Mouse (Mus musculus): ENCODE measurements around the gene Zfp36l1.
A peak's percentile ranks its signal among the peaks of the same experiment; 100 is the strongest.

Gene Zfp36l1

DNA sequence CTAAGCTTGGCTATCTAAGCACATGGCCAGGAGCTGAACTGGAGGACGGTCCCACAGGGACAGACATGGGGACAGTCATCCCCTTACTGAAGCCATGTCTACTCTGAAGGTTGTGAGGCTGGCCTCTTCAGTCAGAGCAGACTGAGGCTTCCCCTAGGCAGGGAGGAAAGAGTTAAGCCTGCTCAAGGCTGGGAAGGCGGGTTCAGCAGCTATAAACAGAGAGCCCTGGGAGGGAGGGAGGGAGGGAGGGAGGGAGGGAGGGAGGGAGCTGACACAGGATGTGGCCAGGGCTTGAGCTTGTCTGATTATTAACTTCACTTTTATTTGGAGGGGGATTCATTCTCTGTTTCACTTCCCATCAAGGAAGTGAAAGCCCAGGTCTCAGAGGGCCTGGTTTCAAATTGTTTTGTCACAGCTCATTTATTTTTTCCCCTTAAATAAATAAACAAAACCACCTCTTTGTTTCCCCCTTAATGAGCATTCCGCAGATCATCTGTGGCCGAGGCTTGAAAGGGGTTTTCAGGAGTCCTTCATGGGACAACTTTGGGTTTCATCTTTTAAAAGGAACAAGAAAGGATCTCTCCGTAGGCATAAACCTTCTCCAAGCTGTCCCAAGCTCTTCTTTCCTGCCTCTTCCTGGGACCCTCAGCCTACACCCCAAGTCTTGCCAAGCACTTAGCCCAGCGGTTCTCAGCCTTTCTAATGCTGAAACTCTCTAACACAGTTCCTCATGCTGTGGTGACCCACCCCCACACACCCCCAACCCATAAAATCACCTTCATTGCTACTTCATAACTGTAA is 17.9 kb upstream of the Zfp36l1 start:
- peak; percentile 75 for DNase-seq

DNA sequence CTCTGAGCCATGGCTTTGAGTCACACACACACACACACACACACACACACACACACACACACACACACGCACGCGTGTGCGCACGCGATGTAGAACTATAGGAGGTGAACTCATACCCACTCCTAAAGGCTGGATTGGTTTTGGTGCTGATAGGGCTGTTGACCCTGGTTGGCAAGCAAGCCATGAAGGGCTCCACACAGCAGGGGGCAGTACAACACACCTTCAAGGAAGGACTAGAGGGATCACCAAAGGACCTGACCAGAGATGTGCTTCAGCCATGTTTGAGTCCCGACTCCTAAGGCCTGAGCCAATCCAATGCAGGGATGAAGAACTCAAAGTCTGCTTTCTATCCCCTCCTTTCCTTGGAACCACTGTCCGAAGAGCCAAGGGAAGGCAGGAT is 16.7 kb upstream of the Zfp36l1 start:
- peak; percentile 75 for DNase-seq

GRCm38 (mm10) chr12:80127191-80127762 is 14.5 kb upstream of the Zfp36l1 start:
- no peak for DNase-seq

DNA sequence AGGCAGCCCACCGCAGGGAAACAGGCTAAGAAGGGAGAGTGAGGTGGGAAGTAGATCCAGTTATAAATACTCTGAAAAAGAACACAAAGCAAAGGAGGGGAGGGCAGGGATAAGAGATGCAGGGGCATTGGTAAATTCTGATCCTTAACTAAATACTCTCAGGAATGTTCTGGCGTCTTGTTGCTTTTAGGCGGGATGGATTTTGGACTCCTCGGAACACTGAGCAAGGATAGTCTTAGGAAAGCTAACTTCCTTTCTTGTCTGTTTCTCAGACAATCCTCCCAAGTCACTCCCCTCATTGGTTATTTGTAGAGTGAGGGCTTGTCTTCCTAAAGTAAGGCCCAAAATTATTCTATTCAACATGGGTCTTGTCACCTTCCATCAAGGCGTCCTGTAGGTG is 12.5 kb upstream of the Zfp36l1 start:
- no peak for DNase-seq

DNA sequence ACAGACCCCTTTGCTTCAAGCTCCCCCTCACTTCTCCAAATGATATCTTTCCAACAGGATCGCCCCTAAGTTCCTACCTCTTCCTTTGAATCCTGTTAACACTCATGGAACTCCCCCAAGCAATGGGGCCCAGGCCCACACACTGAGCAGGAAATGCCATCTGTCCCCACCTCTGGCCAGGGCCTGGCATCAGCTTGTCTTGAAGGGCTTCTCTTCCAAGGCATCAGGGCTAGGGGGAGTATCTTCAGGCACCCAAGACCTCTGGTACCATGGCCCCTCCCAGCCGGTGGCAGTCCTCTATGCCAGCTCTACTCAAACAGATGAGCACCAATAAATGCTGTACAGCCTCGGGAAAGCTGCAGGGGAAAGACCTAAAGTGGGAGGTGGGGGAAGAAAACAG is 11.9 kb upstream of the Zfp36l1 start:
- no peak for DNase-seq

DNA sequence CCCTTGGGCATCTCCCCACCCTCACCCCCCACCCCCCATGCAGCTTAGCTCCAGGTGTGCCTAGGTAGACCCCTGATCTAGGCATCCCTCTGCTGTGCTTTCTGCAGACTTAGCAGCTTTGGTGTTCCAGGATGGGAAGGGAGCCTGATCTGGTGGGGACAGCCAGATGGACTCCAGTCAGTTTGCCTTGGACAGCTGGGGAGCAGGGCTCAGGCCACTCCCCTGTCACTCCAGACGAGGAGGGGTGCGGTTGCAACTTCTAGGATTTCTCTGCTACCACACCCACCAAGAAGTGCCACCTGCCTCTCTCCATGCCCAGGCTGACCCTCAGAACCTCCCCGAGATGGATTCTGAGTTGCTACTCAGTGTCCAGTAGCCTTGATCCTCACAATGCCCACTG is 11.4 kb upstream of the Zfp36l1 start:
- no peak for DNase-seq

DNA sequence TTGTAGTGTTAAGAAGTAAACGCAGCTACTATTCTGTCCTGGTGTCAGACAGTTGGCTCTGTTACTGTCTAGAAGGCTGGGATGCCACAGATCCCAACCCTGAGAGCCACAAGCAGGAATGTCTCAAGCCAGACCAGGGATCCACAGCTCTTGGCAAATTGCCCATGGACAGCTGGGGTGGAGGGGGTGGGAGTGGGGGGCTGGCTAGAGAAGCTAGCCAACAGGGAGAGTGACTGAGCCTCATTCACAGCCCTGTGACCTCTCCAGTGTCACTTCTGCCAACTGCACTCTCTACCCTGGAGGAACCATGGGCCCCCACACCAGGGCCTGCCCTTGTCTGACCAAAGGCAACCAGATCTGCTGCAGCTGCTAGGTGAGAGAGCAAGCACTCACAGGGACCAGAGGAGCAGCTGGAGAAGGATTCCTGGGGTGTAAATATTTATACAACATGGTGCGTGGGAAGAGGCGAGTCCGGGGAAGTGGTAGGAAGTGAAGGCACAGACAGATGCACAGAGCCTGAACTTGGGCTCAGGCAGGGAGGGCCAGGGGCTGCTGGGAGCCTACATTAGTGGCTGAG is 10.5 kb upstream of the Zfp36l1 start:
- peak; percentile 34 for DNase-seq

GRCm38 (mm10) chr12:80121438-80121837 is 8.6 kb upstream of the Zfp36l1 start:
- DNase-seq = no peak

DNA sequence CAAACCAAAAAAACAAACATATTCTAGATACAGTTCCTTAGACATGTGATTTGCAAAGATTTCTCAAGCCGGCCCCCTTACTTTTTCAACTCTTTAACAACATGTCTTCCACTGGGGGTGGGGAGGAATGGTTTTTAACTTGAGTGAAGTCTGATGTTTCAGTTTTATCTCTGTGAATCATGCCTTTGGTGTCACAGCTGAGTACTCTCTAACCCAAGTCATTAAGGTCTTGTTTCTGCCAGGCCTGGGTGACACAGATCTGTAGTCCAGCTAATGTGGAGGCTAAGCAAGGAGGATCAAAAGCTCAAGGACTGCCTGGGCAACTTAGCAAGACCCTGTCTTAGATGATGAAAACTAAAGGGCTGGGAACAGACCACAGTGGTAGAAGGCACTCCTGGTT is 5.8 kb upstream of the Zfp36l1 start:
- no peak for DNase-seq

- no peak for DNase-seq
Measured at GRCm38 (mm10) chr12:80116206-80117112, 3.6 kb upstream of the Zfp36l1 start.

- DNase-seq = no peak
Measured at GRCm38 (mm10) chr12:80115863-80116194, 3.0 kb upstream of the Zfp36l1 start.

GRCm38 (mm10) chr12:80115142-80115862 is 2.5 kb upstream of the Zfp36l1 start:
- DNase-seq = peak; percentile 92

- DNase-seq = no peak
Measured at GRCm38 (mm10) chr12:80114892-80115141, 2.0 kb upstream of the Zfp36l1 start.

- DNase-seq = peak; percentile 79
Measured at GRCm38 (mm10) chr12:80114031-80114891, 1.4 kb upstream of the Zfp36l1 start.

DNA sequence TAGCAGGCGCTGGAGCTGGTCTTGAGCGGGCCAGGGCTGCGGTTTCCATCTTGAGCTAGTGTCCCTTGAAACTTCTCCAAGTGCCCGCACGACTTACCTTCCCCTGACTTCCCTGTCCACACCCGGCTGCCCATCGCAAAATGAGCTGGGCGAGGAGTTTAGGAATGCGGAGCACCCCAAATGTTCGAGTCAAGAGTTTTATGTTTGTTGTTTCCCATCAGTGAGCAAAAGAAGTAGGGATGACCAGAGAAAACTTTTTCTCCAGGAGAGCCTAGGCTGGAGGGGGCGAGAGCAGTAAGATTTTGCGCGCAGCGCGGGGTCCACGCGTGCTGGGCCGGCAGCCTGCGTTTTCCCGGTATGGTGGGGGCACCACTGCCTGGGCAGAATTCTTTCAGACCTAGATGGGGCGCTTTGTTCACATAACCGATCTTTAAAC is 791 bp upstream of the Zfp36l1 start:
- peak; percentile 62 for DNase-seq

GRCm38 (mm10) chr12:80112071-80112660 is 647 bp downstream of the Zfp36l1 start:
- peak; percentile 54 for DNase-seq

GRCm38 (mm10) chr12:80111131-80112070 is 1.4 kb downstream of the Zfp36l1 start:
- peak; percentile 55 for DNase-seq

- no peak for DNase-seq
Measured at GRCm38 (mm10) chr12:80110546-80110870, 2.3 kb downstream of the Zfp36l1 start.

DNA sequence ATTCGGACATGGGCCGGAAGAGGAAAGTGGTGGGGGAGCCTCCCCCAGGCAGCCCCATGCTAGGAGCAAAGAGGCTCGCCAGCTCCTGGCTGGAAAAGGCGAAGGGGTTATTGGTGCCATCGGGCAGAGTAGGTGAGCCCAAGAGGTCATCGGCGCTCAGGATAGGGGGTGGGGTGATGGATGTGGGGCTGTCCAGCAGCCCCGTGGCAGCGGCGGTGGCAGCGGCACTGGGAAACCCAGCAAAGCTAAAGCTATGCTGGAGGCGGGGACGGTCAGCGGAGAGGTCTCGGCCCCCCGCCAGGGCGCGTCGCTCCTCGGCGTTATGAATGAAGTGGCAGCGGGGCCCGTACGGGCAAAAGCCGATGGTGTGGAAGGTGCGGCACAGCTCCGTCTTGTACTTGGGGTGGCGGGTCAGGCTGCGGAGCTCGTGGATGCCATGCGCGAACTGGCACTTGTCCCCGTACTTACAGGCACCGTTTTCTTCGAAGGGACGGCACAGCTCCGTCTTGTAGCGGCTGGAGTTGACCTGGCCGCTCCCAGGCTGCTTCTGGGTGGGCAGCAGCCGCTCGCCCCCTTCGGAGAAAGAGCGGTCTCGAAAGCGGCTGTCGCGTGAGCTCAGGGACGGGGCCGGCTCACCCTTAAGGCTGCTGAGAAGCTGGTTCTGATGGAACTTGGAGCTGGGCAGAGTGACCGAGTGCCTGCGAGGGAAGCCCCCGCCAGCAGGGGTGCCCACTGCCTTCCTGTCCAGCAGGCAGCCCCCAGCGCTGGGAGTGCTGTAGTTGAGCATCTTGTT is 2.9 kb downstream of the Zfp36l1 start:
- no peak for DNase-seq
